Mouse (Mus musculus): ENCODE results near the gene Car8. TPM values are rescaled to one million over a fixed set of nuclear protein-coding genes. Genes with fewer than 3 reads are reported as not detected.

Car8 gene
- total RNA-seq (2021): 1 to 10 TPM; 7.5 to 9.4 TPM

DNA sequence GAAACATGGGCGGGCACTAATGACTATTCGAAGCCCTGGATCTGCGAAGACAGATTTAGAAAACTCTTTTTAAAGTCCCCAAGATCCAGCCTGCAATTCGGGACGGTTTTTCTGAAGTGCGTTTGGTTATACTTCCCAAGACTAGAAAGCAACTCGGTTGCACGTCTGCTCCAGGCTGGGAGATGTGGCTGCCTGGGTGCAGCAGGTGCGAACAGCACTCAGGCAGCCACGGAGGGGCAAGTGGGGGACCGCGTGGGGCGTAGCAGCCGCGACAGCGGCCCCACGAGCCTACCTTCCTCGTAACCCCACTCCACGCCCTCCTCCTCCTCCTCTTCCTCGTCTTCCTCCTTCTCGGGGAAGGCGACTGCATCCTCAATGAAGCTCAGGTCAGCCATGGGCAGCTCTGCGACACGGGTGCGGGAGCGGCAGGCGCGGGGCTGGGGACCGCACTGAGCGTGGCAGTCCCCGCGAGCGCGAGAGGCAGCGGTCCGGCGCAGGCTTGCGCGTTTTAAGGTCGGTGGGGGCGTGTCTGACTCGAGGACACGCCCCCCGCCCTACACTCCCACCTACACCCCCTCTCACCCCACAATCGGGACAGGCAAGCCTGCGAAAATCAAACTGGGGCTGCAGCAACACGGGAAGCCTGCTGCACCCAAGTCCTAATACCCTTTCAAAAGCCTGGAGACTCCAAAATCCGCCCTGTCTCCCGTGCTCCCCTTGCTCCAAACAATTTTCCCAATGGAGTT lies at the start of gene Car8:
Gene Car8, minus strand, starts transcription at position 482 of the 746 bp plus-strand sequence.
- intact Hi-C loops (cut with DNase I): no loop called here
- DNase-seq (ENCODE audit: low spot score in 2 of 2): peak; percentile 19 to 41

DNA sequence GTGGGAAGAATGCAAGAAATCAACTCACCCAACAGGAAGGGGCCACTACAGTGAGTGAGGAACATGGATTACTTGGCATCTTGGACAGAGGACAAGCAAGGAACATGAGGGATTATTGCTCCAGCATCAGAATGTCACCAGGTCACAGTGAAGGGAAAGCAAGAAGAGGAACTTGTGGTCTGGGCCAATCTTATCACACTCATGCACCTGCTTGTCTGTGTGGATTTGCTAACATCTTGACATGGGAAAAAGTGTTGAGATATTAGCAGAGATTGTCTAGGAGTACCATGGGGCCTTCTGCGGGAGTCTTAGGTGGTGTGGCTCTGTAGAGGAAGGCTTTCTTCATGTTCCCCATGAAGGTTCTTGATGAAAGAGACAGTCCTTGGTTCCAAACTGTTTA lies 46.1 kb upstream of the Car8 start:
- intact Hi-C loops (cut with DNase I): no loop called here
- no peak for DNase-seq (ENCODE audit: low spot score in 2 of 2)

DNA sequence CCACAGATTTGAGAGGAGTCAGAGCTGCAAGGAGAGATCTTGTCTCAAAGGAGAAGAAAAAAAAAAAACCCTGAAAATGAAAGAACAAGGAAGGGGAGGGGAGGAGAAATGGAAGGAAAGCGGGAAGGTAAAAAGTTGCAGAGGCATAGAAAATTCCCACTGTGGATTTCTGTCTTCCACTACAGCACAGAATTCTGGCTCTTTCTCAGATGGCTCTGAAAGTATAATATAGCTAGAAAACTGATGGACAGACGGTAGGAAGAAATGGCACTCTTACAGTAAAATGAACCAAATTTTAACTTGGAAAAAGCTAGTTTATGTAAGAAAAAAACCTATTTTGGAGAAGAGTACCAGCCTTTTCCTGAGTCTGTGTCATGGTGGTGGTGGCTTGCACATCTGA lies 39.3 kb upstream of the Car8 start:
- DNase-seq (ENCODE audit: low spot score in 2 of 2): no peak
- intact Hi-C loops (cut with DNase I): no loop called here

DNA sequence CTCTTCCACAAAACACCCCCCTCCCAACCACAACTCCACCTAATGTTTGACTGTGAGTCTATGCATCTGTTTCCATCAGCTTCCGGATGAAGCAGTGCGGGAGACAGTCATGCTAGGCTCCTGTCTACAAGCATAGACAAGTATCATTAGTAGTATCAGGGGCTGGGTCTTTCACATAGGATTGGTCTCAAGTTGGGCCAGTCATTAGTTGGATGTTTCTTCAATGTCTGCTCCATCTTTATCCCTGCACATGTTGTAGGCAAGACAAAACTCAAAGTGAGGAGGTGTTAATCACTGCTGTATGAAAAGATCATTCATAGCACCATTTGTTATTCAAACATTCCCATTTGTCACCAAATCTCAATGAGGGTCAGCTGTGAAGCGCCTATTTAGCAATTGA lies 11.0 kb upstream of the Car8 start:
- no peak for DNase-seq (ENCODE audit: low spot score in 2 of 2)
- intact Hi-C loops (cut with DNase I): no loop called here

DNA sequence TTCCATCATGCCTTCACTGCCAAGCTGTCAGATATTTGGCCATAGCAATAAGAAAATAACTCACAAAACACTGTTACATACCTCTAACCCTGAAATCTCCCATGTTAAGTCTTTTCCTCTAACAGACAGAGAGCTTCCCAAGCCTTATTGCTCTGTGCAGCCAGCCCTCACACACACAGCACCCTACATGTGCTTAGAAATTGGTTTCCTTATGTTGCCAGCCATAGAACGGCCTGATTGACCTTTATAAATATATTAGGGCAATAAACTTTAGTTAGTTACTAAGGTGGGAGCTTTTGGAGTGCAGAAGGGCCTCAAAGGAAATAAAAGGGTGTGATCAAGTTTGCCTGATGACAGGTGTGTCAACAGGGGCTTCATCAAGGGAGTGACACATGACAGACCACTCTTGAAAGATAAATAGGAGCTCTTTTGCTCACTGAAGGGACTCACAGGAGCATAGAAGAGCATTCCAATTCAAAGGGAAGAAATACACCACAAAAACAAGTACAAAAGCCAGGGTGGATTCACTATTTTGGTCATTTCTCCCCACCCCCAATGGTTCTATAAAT lies 6.7 kb upstream of the Car8 start:
- DNase-seq (ENCODE audit: low spot score in 2 of 2): no peak
- intact Hi-C loops (cut with DNase I): no loop called here

DNA sequence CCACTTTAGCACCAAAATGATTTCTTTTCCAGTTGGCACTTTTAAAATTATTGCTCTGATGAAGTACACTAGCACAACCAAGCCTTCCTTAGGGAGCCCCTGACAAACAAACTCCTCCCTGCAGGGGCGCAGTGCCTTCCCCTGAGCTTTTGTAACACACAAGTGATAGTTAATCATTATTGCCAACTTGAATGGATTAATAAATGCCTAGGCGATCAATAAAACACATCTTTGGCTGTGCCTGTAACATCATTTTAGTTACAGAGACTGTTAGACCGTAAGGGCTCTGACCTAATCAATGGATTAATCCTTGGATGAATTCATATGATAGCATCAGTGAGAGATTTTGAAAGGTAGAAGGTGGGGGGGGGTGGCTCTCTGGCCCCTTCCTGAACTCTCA lies 6.2 kb upstream of the Car8 start:
- intact Hi-C loops (cut with DNase I): no loop called here
- DNase-seq (ENCODE audit: low spot score in 2 of 2): no peak

DNA sequence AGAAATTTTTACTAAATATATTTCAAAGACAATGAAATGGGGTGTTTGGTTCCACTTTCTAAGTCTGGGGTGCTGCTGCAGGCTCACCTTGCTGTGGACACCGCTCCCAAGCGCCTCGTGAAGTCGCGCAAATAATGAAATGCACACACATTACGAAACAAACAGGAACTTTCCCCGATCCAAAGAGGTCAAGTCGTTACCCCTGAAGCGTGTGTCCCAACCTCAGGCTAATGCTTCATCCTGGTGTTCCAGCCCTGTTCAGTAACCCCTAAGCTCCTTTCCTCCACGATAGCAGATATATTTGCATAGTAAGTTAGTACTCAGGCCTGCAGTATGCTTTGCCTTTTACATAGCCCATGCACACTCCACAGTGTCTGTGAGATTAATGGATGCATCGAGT lies 858 bp upstream of the Car8 start:
- intact Hi-C loops (cut with DNase I): no loop called here
- no peak for DNase-seq (ENCODE audit: low spot score in 2 of 2)

DNA sequence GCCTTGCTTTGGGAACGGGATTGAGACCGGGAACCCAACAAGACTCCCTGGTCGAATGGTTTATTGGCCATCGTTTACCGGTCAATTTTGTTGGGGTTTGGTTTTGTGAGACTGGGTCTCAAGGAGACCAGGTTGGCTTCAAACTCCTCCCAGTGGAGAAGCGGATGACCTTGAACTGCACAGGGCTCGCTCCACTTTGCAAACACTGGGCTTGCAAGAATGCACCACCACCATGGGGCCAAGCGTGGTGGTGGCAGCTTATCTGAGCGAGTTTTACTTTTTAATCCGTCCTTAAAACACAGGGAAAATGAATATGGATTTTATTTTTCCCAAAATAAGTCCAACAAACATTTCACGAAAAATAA lies 447 bp upstream of the Car8 start:
- intact Hi-C loops (cut with DNase I): no loop called here

DNA sequence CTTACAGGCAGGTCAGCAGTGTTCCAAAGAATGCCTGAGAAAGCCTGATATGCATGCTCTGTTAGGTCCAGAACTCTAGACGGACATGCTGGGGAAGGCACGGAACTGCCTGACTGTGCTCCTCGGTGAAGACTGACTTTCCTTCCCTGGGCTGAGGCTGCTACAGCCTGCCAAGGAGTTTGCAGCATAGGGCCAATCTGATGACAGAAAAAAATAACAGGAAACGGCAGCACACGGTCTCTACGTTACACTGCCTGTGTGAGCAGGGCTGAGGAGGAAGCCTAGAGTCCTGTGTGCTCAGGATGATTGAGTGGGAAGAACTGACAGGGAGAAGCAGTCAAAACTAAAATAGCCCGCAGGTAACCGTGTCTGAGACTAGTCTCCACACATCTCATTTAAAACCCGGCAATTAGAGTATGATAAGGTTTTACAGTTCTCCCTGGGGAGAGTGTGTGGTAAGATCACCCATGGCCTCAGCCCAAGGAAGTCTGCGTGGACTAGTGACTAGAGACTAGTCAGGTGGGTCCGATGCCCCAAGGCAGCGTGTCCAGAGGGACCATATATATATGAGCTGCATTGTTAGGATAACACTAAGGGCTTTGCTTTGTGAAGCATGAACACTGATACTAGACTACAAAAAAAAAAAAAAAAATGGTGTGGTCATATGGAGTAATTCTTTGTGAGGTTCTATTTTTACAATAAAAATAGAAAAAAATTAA lies 6.3 kb downstream of the Car8 start:
- no peak for DNase-seq (ENCODE audit: low spot score in 2 of 2)
- intact Hi-C loops (cut with DNase I): no loop called here

More for the DNA sequence above, 447 bp upstream of the Car8 start:
- DNase-seq (ENCODE audit: low spot score in 2 of 2): no peak

DNA sequence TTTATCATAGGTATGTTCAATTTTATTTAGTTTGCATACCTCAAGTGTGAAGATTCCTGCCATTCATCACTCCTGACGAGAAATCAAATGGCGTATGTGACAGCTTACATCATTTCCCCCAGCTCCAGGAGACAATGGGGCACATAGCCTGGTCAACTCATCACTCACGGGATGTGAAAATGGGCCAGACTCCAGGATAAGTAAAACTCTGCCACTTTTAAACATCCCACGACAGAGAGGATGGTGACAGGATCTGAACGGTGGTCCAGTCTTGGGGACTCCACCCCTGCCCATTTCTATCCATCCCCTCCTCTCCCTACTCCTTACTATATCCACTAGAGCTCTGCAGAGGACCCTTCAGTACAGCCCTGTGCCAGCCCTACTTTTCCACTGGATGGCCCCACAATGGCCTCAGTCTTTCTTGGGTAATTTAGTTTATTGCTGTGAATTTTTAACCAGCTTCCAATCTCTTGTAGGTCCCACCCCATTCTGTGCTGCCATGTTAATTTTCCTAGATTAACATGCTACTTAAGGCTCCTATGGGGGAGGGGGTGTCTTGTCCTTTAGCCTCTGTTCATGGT lies 7.5 kb downstream of the Car8 start:
- intact Hi-C loops (cut with DNase I): no loop called here
- DNase-seq (ENCODE audit: low spot score in 2 of 2): no peak

DNA sequence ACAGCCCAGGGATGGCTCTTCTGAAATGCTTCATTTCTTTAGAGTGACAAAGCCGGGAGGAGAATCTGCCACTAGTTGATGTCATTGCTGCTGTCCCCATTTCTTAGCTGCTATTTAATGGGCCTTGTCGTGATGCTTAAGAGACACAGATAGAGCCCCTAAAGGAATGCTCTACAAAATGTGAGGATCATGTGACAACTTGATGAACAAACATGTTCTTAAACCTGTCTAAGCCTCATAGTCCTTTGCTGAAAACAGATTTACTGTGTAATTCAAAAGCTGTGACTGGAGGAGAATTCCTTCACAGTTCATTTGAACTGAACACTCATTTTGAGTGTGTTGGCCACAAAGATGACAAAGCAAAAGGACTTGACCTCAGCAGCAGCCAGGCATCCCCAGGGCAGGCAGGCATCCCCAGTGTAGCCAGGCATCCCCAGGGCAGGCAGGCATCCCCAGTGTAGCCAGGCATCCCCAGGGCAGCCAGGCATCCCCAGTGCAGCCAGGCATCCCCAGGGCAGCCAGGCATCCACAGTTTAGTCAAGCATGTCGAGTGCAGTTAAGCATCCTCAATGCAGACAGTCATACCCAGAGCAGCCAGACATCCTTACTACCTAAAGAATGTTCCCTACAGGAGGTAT lies 9.1 kb downstream of the Car8 start:
- DNase-seq (ENCODE audit: low spot score in 2 of 2): no peak
- intact Hi-C loops (cut with DNase I): no loop called here

DNA sequence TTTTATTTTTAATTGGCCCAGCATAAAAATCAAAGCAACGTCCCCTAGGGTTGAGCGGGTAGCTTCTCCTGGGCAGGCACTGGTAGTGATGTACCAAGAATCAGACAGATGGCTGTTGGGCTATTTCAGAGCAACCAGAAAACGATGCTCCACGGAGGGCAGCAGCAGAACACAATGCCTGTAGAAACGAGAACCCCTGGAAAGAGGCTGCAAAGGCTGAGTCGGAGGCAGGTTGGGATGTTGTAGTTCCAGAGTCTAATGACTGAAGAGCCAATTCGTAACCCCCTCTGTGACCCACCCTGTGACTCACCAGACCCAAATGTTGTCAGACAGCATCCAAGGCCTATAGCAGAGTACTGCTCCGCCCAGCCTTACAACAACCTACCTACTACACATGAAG lies 19.9 kb downstream of the Car8 start:
- intact Hi-C loops (cut with DNase I): loop anchor here (10.0 kb wide), 1 partner anchor 146 kb away; no protein-coding TSS in a partner anchor
- no peak for DNase-seq (ENCODE audit: low spot score in 2 of 2)

DNA sequence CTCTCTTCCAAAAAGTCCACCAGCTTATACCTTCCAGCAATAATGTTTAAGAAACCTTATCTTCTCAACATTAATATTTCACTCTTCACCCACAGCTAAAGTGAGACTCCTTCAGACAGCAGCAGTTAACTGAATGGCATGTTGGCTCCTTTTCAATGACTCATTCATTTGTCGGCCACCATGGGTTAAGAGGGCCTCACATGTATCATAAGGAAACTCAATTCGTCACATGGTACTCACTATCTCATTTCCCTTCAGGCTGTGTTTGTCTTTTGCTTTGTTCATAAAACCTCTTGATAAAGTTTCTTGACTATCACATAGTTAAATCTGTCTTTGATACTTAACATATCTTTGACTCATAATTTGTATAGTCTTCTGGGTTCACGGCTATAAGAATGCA lies 20.8 kb downstream of the Car8 start:
- no peak for DNase-seq (ENCODE audit: low spot score in 2 of 2)
- intact Hi-C loops (cut with DNase I): loop anchor here (10.0 kb wide), 1 partner anchor 147 kb away; no protein-coding TSS in a partner anchor

DNA sequence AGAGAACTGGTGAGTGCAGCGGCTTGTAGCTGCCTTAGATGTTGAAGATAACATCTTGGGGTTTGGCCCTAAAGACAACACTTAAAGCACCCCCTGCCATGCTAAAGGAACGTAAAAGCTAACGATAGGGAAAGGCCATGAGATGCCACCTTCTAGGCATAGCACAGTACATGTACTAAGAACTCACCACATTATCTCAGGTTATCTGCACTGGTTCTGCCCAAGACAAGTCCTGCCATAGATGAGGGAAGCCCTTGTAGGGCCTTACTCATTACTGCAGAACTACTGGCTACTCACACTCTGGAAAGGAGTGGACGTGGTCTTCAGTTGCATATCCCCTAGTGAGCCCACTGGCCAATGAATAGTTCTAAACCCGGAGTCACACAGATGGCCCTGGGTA lies 21.6 kb downstream of the Car8 start:
- DNase-seq (ENCODE audit: low spot score in 2 of 2): no peak
- intact Hi-C loops (cut with DNase I): loop anchor here (10.0 kb wide), 1 partner anchor 148 kb away; no protein-coding TSS in a partner anchor

DNA sequence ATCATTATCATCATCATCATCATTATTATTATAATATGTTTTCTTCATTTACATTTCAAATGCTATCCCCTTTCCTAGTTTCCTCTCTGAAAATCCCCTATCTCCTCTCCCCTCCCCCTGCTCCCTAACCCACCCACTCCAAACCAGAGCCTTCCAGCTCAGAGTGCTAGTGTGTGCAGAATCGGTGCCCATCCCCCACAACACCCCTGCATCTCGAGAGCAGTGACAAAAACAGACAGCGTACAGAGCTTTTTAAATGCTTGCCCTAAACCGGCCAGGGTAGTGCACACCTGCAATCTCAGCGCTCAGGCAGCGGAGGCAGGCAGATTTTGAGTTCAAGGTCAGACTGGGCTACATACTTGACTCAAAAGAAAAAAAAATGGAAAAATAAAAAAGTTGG lies 22.3 kb downstream of the Car8 start:
- intact Hi-C loops (cut with DNase I): loop anchor here (10.0 kb wide), 1 partner anchor 148 kb away; no protein-coding TSS in a partner anchor

DNA sequence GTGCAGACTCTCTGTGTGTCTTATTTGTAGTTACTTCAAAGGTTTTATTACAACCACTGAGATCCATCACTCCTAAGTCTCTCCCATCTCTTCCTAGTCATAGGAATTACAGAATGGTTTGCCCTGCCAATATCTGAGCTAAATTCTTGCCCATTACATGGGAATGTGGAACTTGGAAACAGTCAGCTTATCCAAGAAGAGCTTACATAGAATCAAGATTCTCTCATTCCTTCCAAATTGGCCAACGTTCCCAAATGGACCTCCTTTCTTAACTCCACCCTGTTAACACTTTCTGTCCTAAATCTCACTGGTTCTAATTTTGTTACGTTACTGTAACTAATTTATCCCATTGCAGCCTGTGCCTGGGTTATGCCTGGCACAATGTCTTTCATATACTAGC lies 25.2 kb downstream of the Car8 start:
- intact Hi-C loops (cut with DNase I): loop anchor here (10.0 kb wide), 1 partner anchor 151 kb away; no protein-coding TSS in a partner anchor

More for the DNA sequence above, 22.3 kb downstream of the Car8 start:
- no peak for DNase-seq (ENCODE audit: low spot score in 2 of 2)

DNA sequence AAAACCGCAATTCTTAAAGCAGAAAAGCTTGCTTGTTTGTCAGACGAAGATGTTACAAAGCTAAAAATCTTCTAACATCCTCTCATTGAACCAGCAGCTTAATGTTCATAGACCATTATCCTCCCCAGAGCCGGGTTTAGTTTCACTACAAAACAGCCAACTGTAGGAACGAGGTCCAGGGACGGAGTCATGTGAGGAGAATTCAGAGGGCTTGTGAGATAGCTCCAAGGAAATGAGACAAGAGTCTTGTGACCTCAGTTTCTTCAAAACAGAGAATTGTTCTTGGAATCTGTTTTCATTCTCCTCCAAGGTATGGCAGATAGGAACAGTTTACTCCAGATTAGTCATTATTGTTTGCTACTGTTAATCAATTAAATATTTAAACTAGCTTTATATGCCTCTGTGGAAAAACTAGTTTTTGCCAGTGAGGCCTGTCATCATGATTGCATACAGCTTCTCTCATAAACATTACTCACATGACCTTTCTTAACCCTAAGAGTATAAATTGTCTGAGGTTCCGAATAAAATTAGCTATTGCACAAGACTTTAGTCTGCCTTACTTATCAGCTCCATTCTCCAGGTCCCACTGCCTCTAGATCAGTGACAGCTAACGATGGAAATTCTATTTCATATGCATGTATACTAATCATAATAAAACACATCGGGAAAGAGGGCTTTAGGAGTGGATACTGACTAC lies 25.8 kb downstream of the Car8 start:
- intact Hi-C loops (cut with DNase I): loop anchor here (10.0 kb wide), 1 partner anchor 152 kb away; no protein-coding TSS in a partner anchor
- no peak for DNase-seq (ENCODE audit: low spot score in 2 of 2)

More for the DNA sequence above, 25.2 kb downstream of the Car8 start:
- DNase-seq (ENCODE audit: low spot score in 2 of 2): no peak

DNA sequence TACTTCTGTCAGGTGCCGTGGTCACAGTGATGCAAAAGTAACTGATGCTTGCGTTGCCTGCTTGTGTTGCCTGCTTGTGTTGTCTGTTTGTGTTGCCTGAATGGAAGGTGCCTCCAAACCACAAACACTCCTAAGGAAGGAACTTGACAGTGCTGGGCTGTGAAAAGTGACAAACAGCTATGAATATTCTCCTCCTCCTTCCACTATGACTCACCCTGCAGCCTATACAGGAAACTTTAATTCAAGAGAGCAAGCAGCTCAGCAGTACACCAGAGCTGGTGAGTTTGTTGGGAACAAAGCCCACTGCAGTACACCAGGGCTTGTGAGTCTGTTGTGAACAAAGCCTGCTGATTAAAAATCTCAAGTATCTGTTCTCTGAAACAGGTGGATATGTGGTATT lies 28.4 kb downstream of the Car8 start:
- DNase-seq (ENCODE audit: low spot score in 2 of 2): no peak
- intact Hi-C loops (cut with DNase I): loop anchor here (10.0 kb wide), 1 partner anchor 154 kb away; no protein-coding TSS in a partner anchor

DNA sequence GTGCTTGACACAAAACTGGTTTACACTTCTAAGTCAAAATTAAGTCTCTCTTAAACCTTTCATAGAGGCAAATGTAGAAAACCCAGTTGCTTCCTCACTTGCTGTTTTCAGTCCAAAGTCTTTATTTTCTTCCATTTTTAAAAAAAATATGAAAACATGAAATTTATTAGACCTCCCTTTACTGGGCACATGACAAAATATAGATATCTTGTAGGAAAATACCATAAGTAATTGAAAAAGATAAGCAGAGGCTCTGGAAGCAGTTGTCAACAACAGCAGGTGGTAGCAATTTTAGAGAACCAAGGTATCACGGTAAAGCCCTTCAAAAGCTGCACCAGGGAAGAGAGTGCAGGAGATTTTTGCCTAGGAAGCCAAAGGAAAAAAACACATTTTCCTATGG lies 30.9 kb downstream of the Car8 start:
- no peak for DNase-seq (ENCODE audit: low spot score in 2 of 2)
- intact Hi-C loops (cut with DNase I): no loop called here
